Mouse (Mus musculus) forebrain, embryonic 10.5 days (tissue): ENCODE measurements around the gene Arhgef2. TPM values are rescaled to one million over a fixed set of nuclear protein-coding genes. Genes with fewer than 3 reads are reported as not detected.
A peak's percentile ranks its signal among the peaks of the same experiment; 100 is the strongest.
"Not testable (repeated sequence)": the region's sequence is repeated elsewhere in the genome, so short reads cannot be mapped to it uniquely, and the experiment has no call there.

ENCODE experiments used
- DNase-seq: peaks from one replicate; pipeline ENCODE4 v3.0.0-alpha.2; 2017; ENCODE audit warnings: low spot score; ENCODE audit errors: extremely low spot score
- H3K27ac ChIP-seq: fragments of 300-500 bp; sonication (generic); 2 replicates; pipeline ENCODE4 v1.5.1; 2016; ENCODE audit warnings: mild to moderate bottlenecking
- H3K27me3 ChIP-seq: fragments of 300-500 bp; sonication (generic); 2 replicates; pipeline ENCODE4 v1.6.1; 2016; ENCODE audit warnings: mild to moderate bottlenecking; ENCODE audit not compliant: poor library complexity, severe bottlenecking
- H3K36me3 ChIP-seq: fragments of 300-500 bp; sonication (generic); replicated peaks from 2 replicates; pipeline ENCODE4 v1.6.1; 2016; ENCODE audit warnings: mild to moderate bottlenecking, moderate library complexity
- H3K4me1 ChIP-seq: fragments of 300-500 bp; sonication (generic); 2 replicates; pipeline ENCODE4 v1.6.1; 2016
- H3K4me3 ChIP-seq: fragments of 300-500 bp; sonication (generic); 2 replicates; pipeline ENCODE4 v1.5.1; 2016; ENCODE audit warnings: mild to moderate bottlenecking, moderate library complexity
- H3K9me3 ChIP-seq: fragments of 300-500 bp; sonication (generic); 2 replicates; pipeline ENCODE4 v1.6.1; 2016; ENCODE audit warnings: mild to moderate bottlenecking, moderate library complexity
- whole genome bisulfite sequencing: fragments of 180-500 bp; shearing (Covaris S2); methylation state at CpG from one replicate; pipeline ENCODE4 v1.1.7; 2016; 5-methylcytosine and 5-hydroxymethylcytosine counted together
- polyA plus RNA-seq: library from polyadenylated mRNA; unstranded; fragments of >200 nt; fragmentation: Nextera tagmentation; extraction: Ambion mirVana; gene quantifications from 2 replicates; pipeline ENCODE4 v1.2.1, GENCODE M21; 2016

Arhgef2 gene
- polyA plus RNA-seq, 1 experiment from 2014 or later, result 92.6 TPM

DNA sequence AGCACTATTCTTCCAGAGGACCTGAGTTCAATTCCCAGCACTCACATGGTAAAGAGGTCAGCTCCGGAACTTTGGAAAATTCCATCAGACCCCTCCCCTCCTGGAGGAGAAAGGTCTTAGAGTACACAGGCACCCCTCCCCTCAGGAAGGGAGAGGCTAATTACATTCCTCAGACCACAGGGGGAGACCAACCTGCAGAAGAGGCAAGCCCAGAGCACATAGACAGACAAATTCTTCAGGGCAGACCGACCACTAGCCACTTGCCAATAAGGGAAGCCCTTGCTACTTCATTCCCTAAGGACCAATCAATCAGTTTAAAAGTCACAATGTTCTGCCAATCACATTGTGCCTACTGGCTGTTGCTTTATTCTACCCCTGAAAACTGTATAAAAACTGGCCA is 32.9 kb upstream of the Arhgef2 start:
- H3K4me1 ChIP-seq, result no peaks in the 10 kb centered on the region
- no peaks in the 10 kb centered on the region for H3K27me3 ChIP-seq
- H3K36me3 ChIP-seq, result peaks cover 32% of the 10 kb centered on the region
- no peak for DNase-seq
- H3K9me3 ChIP-seq, result no peaks in the 10 kb centered on the region
- no peak overlapping the region for H3K27ac ChIP-seq
- WGBS, result 89% methylated on average over 2 of the region's 2 CpGs
- H3K4me3 ChIP-seq, result no peak overlapping the region

DNA sequence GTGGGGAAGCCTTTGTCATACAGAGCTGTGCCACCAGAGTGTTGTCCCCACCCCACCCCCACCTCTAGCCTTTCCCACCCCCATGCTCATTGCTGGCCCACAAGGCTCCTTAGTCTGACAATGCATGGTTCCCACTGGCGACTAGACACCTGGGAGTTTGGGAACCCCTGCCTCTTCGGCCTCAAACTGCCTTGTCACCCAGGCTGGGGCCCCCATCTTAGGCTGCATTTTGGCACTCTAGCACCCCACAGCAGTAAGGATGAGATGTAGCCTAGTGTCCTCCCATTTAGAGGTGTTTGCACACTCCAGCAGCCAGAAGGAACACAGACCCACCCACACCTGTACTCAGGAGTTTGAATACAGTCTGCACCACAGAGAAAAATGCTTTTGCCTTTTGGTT is 32.0 kb upstream of the Arhgef2 start:
- Histone ChIP-seq H3K27ac (no peak overlapping the region), H3K27me3 (no peaks in the 10 kb centered on the region), H3K9me3 (no peaks in the 10 kb centered on the region), H3K4me3 (no peak overlapping the region), H3K36me3 (peaks cover 22% of the 10 kb centered on the region), H3K4me1 (peaks cover 2% of the 10 kb centered on the region)
- DNase-seq, result no peak
- 81% methylated on average over 2 of the region's 2 CpGs for WGBS

DNA sequence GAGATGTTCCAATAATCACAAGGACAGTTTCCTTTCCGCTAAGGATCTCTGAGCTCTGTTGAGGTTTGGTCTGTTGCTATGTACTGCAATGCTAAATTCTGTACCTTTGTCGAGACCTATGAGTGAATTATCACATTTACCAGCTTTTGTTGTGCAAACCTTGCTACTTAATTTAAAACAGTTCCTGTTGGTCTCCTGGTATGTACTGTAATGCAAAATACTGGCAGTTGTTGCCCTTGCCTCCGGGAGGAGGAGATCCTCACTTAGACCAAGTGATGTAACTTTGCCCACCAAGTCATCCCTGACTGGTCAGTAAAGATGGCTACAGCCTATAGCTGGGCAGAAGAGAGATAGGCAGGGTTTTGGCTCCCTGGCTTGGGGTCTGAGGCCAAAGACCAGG is 30.2 kb upstream of the Arhgef2 start, which contains the start of gene Ssr2:
Gene Ssr2 (plus strand): TSS at position 337 of the 400 bp plus-strand sequence.
- no peaks in the 10 kb centered on the region for H3K9me3 ChIP-seq
- H3K36me3 ChIP-seq, result peaks cover 5% of the 10 kb centered on the region
- H3K4me3 ChIP-seq, result no peak within 1 kb of the TSS
- H3K27ac ChIP-seq, result no peak within 1 kb of the TSS
- DNase-seq, result no peak
- H3K4me1 ChIP-seq, result peaks cover 15% of the 10 kb centered on the region
- H3K27me3 ChIP-seq, result no peaks in the 10 kb centered on the region
- WGBS, result 89% methylated on average over 3 of the region's 3 CpGs

DNA sequence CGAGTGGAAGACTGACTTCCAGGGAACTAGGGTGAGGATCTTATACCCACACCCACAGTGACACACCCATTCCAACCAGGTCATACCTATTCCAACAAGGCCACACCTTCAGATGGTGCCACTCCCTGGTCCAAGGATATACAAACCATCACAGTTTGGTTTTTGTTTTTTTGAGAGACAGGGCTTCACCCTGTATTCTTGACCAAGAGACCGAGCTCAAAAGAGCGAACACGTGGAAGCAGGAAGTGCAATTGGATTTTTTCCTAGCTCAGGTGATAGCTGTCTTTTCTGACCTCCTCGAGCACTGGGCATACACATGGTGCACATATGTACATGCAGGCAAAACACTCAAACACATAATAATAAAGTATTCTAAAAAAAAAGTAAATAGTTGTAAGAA is 27.9 kb upstream of the Arhgef2 start:
- H3K27me3 ChIP-seq, H3K9me3 ChIP-seq, H3K27ac ChIP-seq, DNase-seq, H3K4me3 ChIP-seq: not testable (repeated sequence)
- Histone ChIP-seq H3K36me3 (peaks cover 22% of the 10 kb centered on the region), H3K4me1 (peaks cover 21% of the 10 kb centered on the region)
- WGBS, result 95% methylated on average over 5 of the region's 5 CpGs

DNA sequence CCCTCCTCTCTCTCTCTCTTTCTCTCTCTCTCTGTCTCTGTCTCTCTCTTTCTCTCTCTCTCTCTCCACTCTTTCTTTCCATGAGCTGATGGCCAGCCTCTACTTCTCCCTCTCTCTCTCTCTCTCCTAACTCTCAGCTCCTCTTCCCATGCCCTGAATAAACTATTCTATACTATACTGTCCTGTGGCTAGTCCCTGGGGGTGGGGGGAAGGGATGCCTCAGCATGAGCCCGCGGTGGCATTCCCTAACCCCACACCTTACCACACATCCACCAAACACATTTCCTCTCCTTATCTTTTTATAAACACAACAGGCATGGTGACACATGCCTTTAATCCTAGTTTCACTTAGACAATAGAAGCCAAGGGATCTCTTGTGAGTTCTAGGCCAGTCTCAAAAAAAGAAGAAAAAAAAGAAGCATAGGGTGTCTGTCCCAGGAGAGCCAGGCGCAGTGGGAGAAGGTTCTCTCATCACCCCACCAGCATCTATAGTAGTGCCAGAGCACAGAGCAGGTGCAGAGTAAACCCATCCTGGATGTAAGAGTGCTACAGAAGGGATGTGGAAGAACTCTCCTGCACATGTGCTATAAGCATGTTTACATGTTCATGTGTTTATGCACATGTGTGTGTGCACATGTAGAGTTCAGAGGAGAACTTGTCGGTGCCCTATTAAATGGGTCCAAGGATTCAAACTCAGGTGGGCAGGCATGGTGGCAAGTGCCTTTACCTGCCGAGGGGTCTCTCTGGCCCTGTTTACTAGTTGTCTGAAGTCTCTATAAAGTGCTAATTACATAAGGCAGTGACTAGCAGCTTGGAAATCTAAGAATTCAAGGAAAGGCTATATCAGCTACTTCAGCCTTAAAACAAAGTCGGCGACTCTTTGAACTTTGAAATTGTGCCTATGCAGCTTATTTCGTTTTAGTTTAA is 27.0 kb upstream of the Arhgef2 start:
- H3K27me3 ChIP-seq, result no peaks in the 10 kb centered on the region
- no peak for DNase-seq
- H3K9me3 ChIP-seq, result no peaks in the 10 kb centered on the region
- peak overlapping the region; percentile 85 for H3K27ac ChIP-seq
- H3K36me3 ChIP-seq, result peaks cover 31% of the 10 kb centered on the region
- peak overlapping the region; percentile 87 for H3K4me3 ChIP-seq
- 54% methylated on average over 8 of the region's 8 CpGs for WGBS
- H3K4me1 ChIP-seq, result peaks cover 21% of the 10 kb centered on the region

DNA sequence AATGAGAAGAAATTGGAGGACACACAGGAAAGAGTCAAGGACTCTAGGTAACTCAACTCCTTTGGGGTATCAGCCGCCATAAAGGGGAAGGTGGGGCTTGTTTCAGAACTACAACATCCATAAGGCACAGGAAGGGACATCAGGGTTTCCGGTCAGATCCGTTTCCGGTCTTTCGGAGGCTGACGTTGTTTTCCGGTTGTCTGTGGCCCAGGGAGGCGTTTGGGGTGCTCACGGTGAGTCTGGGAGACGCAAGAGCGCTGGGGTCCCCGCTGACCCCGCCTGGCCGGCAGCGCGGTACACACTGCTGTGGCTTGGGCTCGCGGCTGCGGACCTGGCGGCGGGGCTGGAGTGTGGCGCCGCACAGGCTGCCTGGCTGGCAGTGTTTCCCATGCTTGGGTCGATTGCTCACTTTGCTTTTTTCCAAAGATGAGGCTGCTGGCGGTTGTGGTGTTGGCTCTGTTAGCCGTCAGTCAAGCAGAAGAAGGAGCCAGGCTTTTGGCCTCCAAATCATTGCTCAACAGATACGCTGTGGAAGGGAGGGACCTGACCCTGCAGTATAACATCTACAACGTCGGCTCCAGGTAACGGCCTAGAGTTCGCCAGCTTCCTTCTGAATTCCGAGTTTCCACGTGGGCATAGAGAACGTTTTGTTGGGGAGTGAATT is 26.2 kb upstream of the Arhgef2 start:
- peaks cover 39% of the 10 kb centered on the region for H3K36me3 ChIP-seq
- peaks cover 21% of the 10 kb centered on the region for H3K4me1 ChIP-seq
- WGBS, result under 1% methylated on average over 34 of the region's 34 CpGs
- H3K27ac ChIP-seq, result peak overlapping the region; percentile 85
- no peaks in the 10 kb centered on the region for H3K9me3 ChIP-seq
- peak; percentile 85 for DNase-seq
- H3K27me3 ChIP-seq, result no peaks in the 10 kb centered on the region
- peak overlapping the region; percentile 87 for H3K4me3 ChIP-seq

DNA sequence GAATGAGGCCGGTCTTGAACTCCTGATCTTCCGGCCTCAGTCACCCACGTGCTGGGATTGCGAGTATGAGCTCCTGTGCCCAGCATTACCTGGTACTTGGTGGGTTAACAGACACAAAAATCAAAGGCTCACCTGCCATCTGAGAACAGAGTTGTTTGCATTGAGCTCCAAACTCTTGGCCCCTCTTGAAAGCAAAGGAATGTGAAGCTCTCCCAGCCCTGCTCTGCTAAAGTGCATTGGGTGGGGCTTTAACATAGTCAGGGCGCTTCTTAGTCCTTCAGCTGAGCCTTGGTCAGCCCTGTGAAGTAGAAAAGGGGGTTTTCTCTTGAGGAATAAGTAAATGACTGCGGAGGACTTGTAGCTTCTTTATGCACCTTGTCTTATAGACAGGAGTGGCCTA is 20.0 kb upstream of the Arhgef2 start:
- Histone ChIP-seq H3K27ac (no peak overlapping the region), H3K4me3 (no peak overlapping the region), H3K36me3 (peaks cover 83% of the 10 kb centered on the region), H3K4me1 (peaks cover 11% of the 10 kb centered on the region), H3K27me3 (no peaks in the 10 kb centered on the region), H3K9me3 (no peaks in the 10 kb centered on the region)
- WGBS, result 97% methylated on average over 6 of the region's 6 CpGs
- no peak for DNase-seq

DNA sequence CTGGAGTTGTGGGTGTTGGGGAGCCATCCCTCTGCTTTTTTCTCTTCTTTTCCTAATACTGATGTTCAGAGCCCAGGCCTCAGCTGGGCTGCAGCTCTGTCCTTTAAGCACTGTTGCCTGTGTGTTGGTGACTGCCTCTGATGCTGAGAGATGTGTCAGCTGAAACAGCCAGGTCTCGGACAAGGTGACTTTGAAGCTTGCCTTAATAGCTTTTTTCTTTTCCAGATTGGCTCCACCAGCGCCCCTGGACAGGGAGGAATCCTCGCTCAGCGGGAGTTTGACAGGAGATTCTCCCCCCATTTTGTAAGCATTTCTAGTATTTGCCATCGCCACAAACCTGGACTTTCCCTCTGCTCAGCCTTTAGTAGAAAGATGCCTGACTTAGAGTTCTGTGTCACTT is 19.1 kb upstream of the Arhgef2 start:
- Histone ChIP-seq H3K4me1 (peaks cover 16% of the 10 kb centered on the region), H3K4me3 (no peak overlapping the region), H3K9me3 (no peaks in the 10 kb centered on the region), H3K27ac (no peak overlapping the region), H3K27me3 (no peaks in the 10 kb centered on the region), H3K36me3 (peaks cover 75% of the 10 kb centered on the region)
- no peak for DNase-seq
- 95% methylated on average over 5 of the region's 5 CpGs for WGBS

DNA sequence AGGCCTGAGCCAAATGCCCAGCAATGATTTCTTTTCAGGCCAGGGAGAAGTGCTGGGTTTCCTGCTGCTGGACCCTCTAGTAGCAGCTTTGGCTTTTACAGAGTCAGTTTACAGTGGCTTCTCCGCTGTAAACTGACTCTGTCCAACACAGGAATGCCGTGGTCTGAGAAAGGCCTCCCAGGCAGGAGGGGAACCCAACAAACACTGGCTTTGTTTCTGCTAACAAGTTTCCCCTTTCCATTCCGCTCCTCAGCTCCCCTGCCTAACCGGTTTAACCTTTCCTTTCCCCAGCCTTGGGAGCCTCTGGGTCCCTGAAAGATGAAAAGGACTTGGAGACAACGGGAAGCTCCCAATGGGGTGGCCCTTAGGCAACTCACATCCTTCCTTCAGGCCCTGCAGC is 15.5 kb upstream of the Arhgef2 start:
- no peak overlapping the region for H3K4me3 ChIP-seq
- no peaks in the 10 kb centered on the region for H3K27me3 ChIP-seq
- DNase-seq, result no peak
- H3K27ac ChIP-seq, result peak overlapping the region; percentile 53
- H3K9me3 ChIP-seq, result no peaks in the 10 kb centered on the region
- H3K4me1 ChIP-seq, result peaks cover 31% of the 10 kb centered on the region
- peaks cover 41% of the 10 kb centered on the region for H3K36me3 ChIP-seq
- WGBS, result 25% methylated on average over 5 of the region's 5 CpGs

DNA sequence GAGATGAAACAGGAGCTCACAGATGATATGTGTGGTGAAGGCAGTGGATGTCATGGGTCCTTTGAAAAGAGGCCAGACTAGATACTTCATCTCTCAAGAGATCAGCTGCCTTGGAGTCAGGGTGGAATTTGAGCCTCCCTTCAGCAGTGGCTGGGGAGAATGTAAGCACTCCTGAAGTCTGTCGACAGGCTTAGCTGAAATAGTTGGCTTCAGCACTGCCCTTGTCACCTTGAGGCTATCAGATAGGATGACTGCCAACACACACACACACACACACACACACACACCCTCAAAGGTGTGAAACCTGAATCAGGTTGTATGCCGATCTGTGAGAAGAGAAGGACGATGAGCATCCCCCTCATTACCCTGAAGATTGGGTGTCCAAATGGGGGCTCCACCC is 14.7 kb upstream of the Arhgef2 start:
- Histone ChIP-seq H3K4me3 (no peak overlapping the region), H3K27me3 (no peaks in the 10 kb centered on the region), H3K4me1 (peaks cover 31% of the 10 kb centered on the region), H3K27ac (no peak overlapping the region), H3K9me3 (no peaks in the 10 kb centered on the region), H3K36me3 (peaks cover 33% of the 10 kb centered on the region)
- DNase-seq, result no peak
- 57% methylated on average over 3 of the region's 3 CpGs for WGBS

DNA sequence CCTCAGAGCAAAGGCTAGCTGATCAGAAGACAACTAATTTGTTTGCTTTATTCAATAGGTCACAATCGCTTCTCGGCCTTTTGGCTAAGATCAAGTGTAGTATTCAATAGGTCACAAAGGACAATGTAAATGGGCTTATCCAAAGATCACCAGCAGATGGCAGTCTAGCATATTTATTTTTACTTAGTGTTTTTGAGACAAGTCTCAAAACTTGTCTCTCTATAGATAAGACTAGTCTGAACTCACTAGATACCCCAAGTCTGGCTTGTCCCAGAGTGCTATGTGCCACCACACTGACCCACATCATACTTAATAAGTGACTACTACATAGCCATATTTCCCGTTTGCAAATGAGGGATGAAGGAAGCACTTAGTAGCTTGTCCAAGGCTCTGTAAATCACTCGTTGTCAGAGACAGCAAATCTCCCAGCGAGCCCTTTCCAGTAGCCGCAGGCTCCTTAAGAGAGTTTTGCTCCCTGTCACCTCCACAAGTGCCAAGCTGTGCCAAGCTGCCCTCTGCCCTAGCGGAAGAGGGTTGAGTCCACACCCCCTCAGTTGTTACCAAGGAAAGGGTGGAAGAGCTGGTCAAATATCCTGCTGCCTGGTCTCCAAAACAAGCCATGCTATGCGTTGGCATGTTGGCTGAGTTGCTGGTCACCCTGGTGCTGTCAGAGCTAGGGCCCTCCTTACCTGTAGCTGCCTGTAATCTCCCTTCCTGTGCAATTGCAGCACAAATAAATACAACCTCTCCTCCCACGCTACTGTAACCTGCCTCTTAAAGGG is 13.6 kb upstream of the Arhgef2 start:
- Histone ChIP-seq H3K4me3 (no peak overlapping the region), H3K9me3 (no peaks in the 10 kb centered on the region), H3K4me1 (peaks cover 31% of the 10 kb centered on the region), H3K27ac (0 out of 2 replicates have a peak overlapping the region, but pooled peaks have one; percentile 31), H3K36me3 (peaks cover 22% of the 10 kb centered on the region), H3K27me3 (no peaks in the 10 kb centered on the region)
- 33% methylated on average over 9 of the region's 9 CpGs for WGBS
- no peak for DNase-seq

DNA sequence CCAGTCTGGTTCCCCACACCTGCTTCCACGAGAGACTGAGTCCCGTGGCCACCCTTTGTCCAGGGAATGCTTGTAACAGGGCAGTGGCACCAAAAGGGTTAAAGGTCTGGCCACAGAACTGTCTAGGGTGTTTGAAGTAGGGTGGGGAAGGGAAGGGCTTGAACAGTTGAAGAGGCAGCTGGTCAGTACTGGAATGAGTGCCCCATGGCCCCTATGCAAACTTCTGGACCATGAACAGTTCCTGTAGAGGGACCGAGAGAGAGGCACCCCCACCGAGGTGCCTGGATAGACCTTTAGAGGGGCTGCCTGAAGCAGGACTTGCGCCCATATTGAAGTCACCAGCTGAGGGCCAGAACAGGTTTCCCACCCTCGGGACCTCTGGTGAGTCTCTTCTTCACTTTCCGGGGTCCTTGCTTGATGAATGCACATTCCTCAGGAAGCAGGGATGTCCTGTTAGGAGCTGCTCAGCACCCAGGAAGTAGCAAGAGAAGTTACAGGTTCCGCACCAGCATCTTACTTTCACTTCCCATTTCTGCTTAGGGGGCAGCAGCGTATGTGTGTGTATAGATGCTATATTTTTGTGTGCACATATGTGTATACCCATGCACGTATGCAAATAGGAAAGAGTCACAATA is 12.7 kb upstream of the Arhgef2 start:
- no peak overlapping the region for H3K27ac ChIP-seq
- H3K4me1 ChIP-seq, result peaks cover 31% of the 10 kb centered on the region
- WGBS, result 69% methylated on average over 10 of the region's 10 CpGs
- no peak overlapping the region for H3K4me3 ChIP-seq
- H3K9me3 ChIP-seq, result no peaks in the 10 kb centered on the region
- peaks cover 13% of the 10 kb centered on the region for H3K36me3 ChIP-seq
- no peaks in the 10 kb centered on the region for H3K27me3 ChIP-seq
- no peak for DNase-seq
